Mouse (Mus musculus): Measurements from ENCODE around the gene Upk3b.
"Not testable (repeated sequence)": the region's sequence is repeated elsewhere in the genome, so short reads cannot be mapped to it uniquely, and the experiment has no call there.

Upk3b gene

DNA sequence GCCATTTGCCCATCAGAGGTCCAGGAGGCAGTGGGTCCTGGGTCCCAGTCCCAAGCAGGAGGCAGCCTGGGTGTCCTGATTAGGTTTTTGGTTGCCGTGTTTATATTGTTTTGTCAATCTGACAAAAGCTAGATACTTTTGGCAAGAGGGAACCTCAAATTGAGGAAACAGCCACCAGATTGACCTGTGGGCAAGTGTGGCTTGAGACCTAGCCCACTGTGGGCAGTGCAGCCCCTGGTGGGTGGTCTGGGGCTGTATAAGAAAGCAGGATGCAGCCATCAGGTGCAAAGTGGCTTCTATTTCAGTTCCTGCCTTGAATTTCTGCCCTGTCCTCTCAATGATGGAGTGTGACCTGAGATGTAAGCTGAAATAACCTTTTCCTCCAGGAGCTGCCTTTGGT lies 3.0 kb upstream of the Upk3b start:
- no peak for DNase-seq (ENCODE audit: low spot score)

- no peak for DNase-seq (ENCODE audit: low spot score)
Measured at GRCm38 (mm10) chr5:136036667-136037066, 1.6 kb upstream of the Upk3b start.

GRCm38 (mm10) chr5:136040210-136040609 lies 1.9 kb downstream of the Upk3b start:
- DNase-seq (ENCODE audit: low spot score), result peak; percentile 24

DNA sequence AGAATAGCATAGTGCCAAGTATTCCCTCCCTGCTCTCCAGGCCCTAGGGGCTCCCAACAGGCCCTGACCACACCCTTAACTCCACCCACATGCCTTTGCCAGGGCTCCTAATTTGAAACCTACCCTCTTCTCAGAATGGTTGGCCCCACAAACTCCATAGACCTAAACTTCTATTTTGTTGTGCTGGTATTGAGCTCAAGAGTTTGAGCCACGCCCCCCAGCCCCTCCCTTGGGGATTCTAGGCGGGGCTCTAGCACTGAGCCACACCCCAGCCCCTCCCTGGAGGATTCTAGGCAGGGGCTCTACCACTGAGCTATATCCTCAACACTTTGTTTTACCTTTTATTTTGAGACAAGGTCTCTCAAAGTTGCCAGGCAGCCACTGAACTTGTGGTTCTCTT lies 3.0 kb downstream of the Upk3b start:
- DNase-seq (ENCODE audit: low spot score), result no peak

DNA sequence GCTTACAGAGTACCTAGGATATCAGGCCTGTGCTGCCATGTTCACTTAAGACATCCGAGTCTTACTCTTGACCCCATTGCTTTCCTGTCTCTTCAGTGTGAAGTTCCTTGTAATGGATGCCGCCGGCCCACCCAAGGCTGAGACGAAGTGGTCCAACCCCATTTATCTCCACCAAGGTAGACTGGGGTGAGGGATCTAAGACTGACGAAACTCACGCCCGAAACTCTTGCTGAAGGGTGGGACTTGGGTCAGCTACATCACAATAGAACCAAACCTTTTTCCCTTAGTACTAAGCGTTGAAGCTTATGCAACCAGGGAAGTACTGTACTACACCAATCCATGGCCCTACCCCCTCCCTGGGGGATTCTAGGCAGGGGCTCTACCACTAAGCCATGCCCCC lies 3.4 kb downstream of the Upk3b start:
- no peak for DNase-seq (ENCODE audit: low spot score)

- DNase-seq (ENCODE audit: low spot score), result no peak
Measured at GRCm38 (mm10) chr5:136044865-136045264, 6.6 kb downstream of the Upk3b start.

DNA sequence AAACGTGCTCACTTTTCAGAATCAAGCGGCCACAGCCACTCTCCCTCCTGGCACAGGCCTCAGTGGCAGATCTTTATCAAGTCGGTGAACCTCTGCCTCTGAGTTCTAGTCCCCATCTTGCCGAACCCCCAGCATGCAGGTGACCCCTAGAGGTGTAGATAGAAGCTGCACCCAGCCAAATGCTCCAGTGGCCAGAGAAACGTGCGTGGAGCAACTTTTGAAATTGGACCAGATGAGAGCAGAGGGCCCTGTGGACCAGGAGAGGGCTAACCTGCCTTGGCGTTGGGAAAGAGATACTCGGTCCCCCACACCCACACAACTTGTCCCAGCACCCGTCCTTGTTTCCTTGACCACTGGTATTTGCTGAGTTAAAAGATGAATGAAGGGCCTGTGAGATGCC lies 7.1 kb downstream of the Upk3b start:
- DNase-seq (ENCODE audit: low spot score), result no peak

DNA sequence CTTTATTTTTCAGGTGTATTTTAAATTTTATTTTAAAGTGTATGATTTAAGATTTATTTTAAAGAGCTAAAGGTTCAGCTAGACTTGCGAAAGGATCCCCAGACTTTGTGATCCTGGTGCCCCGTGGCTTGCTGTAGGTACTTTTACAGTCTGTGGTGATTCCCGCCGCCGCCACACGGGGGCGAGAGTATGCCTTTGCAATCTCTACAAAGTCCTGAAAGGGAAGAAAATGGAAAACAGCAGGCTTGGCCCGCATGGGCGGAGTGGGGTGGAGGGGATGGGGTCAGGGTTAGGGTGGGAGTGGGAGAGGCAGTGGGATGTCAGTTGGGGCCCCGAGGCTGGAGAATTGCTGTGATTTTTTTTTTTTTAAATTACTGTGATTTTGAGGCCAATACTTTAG lies 7.7 kb downstream of the Upk3b start:
- DNase-seq (ENCODE audit: low spot score), result peak; percentile 65

DNA sequence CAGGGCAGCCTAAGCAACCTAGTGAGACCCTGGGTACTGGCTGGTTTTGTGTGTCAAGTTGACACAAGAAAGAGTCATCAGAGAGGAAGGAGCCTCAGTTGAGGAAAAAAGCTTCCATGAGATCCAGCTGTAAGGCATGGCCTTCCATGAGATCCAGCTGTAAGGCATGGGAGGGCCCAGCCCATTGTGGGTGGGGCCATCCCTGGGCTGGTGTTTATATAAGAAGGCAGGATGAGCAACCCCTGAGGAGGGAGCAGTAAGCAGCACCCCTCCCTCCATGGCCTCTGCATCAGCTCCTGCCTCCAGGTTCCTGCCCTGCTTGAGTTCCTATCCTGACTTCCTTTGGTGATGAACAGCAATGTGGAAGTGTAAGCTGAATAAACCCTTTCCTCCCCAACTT lies 10.2 kb downstream of the Upk3b start:
- not testable (repeated sequence) for DNase-seq (ENCODE audit: low spot score)

- no peak for DNase-seq (ENCODE audit: low spot score)
Measured at GRCm38 (mm10) chr5:136049926-136050325, 11.6 kb downstream of the Upk3b start.

GRCm38 (mm10) chr5:136051231-136052085 lies 13.2 kb downstream of the Upk3b start:
- DNase-seq (ENCODE audit: low spot score), result peak; percentile 60

DNA sequence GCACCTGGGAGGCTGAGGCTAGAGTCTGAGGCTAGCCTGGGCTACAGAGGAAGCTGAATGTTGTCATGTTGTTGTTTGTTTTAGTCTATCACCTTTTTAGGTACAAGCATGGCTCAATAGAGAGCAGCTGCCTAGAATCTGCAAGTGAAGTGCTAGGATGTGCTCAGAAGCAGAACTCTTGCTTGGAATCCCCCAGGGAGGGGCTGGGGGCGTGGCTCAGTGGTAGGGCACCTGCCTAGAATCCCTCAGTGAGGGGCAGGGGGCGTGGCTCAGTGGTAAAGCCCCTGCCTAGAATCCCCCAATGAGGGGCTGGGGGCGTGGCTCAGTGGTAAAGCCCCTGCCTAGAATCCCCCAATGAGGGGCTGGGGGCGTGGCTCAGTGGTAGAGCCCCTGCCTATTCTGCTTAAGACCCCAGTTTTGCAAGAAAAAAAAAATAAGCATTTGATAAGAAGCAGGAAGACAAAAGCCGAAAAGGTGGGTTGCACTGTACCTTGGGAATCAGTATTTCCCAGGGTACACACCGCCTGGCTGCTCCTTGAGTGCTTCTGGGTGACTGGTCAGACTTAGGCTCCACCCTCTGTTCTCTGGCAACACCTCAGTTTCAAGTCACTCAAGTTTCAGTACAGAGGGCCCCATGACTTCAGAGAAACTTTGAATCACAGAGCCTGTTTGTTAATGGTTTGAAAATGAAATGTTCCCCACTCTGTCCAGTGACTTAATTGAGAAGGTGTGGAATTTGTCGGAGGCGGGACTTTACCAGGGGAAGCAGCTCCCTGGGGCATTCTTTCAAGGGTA lies 14.8 kb downstream of the Upk3b start:
- DNase-seq (ENCODE audit: low spot score), result no peak

DNA sequence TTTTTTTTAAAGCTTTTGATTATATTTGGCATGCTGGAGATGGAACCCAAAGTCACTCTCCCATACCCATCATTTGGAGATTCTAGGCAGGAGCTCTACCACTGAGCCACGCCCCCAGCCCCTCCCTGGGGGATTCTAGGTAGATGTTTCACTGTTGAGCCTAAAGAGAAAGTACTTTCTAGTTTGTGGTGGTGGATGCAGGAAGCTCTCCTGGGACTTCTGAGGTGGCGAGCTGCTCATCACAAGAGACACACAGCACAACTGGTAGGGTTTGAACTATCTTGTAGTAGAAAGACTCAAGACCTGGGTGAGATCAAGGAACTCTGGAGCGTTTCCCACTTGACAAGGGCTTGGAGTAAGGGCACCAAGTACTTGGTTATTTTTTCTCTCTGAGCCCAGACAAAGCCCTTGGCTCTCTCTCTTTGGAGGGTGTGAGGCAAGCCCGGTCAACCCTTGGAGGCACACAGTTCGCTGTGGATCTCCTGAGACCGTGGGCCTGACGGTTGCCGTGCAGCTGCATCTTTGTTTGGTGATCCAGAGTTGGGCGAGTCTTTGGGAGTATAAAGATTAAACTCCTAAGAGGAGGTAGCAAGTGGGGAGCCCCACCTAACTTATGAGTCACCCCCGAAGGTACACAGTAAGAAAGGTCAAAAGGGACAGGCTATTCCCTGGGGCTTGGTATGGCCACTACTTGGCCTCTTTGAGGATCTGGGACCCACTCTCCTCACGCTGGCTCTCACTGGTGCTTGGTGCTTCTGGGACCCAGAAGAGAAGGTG lies 16.2 kb downstream of the Upk3b start, which contains the start of gene Upk3bl:
Upk3bl (plus strand) TSS at position 192 of the 777 bp plus-strand sequence.
- no peak for DNase-seq (ENCODE audit: low spot score)

DNA sequence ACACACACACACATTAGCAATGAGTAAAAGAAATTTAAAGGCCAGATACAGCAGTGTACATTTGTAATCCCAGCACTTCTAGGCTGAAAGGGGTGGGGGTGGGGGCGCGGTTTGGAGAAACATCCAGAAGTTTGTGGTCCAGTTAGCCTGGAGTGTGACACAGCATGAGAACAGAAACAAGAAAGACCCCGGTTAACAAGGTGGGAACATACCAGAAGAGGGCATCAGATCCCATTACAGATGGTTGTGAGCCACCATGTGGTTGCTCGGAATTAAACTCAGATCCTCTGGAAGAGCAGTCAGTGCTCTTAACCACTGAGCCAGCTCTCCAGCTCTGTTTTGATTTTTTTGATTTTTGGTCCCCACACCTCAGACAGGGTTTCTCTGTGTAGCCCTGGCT lies 17.8 kb downstream of the Upk3b start:
- DNase-seq (ENCODE audit: low spot score), result no peak

- no peak for DNase-seq (ENCODE audit: low spot score)
Measured at GRCm38 (mm10) chr5:136057085-136057484, 18.8 kb downstream of the Upk3b start.

DNA sequence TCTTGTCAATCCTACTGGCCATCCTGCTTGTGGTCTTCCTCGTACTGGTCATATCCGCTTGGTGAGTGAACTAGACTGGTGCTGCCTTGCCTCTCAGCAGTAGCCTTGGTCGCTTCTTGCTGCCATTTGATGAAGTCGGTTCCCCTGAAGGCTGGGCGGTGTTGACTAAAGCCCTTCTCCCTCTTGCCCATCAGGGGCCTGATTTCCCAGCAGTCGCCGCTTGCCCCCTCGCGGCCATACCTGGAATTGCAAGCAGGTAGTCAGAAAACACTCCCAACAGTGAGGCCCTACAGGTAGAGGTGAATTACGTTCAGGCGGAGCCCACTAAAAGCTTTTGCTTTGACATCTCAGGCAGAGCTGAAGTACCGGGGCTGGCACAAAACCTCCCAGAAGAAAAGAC lies 23.3 kb downstream of the Upk3b start:
- DNase-seq (ENCODE audit: low spot score), result peak; percentile 50

DNA sequence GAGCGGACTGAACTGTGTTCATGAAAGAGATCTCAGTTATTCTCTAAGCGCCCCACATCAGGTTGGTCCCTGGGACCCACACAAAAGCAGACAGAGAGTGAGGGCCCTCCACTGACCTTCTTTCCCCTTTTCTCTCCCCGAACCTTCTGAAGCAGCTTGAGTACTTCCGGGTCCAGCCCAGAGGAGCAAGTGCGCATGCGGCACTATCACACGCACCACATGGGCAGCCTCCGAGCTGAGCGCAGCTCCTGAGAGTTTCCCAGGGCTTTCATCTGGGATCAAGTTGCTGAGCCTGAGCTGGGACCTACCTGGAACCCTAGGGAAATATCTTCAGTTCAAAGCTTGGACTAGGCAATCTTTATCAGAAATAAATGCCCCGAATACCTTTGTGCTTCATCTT lies 25.6 kb downstream of the Upk3b start:
- DNase-seq (ENCODE audit: low spot score), result no peak

GRCm38 (mm10) chr5:136066404-136067148 lies 28.3 kb downstream of the Upk3b start:
- not testable (repeated sequence) for DNase-seq (ENCODE audit: low spot score)

- DNase-seq (ENCODE audit: low spot score), result no peak
Measured at GRCm38 (mm10) chr5:136069411-136069810, 31.1 kb downstream of the Upk3b start.

DNA sequence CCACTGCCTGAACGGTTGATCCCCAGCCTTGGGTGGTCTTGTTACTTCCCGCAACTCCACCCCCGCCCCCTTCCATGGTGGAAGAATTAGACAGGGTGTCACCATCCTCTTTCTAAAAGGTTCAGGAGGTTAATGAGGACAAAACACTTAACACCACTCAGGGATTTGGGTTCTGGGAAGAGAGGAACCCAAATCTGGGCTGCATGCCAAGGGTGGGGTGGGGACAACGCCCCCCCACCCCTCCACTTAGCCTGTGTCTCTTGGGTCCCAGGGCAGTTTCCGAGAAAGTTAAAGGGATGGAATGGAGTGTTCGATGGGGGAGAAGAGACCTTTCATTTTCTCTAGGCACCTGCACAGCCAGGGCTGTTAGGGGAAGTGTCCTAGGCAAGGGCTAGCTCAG lies 34.8 kb downstream of the Upk3b start:
- no peak for DNase-seq (ENCODE audit: low spot score)

GRCm38 (mm10) chr5:136073526-136073925 lies 35.2 kb downstream of the Upk3b start:
- no peak for DNase-seq (ENCODE audit: low spot score)

- DNase-seq (ENCODE audit: low spot score), result no peak
Measured at GRCm38 (mm10) chr5:136075076-136075475, 36.8 kb downstream of the Upk3b start.
